Mouse (Mus musculus): Measurements from ENCODE around the gene Dlx4. TPM values are rescaled to one million over a fixed set of nuclear protein-coding genes. Genes with fewer than 3 reads are reported as not detected.

Dlx4 gene
- 0.07 TPM in 1 of 2 replicates, not detected in the other for total RNA-seq (2014; rRNA removed)
- polyA plus RNA-seq (2012; rRNA removed): 0.21 and 0.29 TPM in 2 replicates

DNA sequence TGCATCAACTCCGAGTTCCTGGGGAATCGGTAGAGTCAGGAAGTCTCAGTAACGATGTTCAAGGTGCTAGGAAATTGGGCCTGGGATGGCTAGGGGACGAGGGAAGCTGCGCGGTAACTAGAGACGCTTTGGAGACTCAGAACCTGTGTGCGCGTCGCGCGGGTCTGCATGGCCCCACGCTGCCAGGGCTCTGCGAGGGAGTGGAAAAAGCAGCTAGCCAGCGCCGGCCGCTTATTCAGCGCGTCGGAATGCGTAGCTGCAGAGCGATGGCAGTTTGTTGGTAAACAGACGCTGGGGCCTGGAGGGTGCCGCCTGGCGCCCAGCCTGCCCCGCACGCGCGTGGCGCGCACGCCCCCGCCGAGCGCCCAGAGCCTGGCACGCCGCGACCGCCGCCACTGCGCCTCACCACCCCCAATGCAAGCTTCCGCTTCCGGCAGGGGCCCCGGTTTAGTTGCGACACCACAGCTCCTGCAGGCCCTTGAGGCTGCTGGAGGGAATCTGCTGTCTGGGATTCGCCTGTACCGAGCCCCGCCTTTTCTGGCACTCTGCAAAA, at the start of gene Dlx4:
TSS of gene Dlx4 (minus strand) at position 413 of the 553 bp plus-strand sequence.
- Histone ChIP-seq H3K9ac (ENCODE audit: low read depth, low read length) (peak within 1 kb of the TSS; percentile 46), H3K79me2 (ENCODE audit: control insufficient read depth, insufficient read depth, low read length) (no peaks in the 10 kb centered on the region), H3K27ac (replicated peaks; ENCODE audit: insufficient read depth, low read depth, low read length) (no peak within 1 kb of the TSS), H3K36me3 (ENCODE audit: control insufficient read depth, insufficient read depth, low read length) (no peaks in the 10 kb centered on the region), H3K4me1 (ENCODE audit: control insufficient read depth, insufficient read depth, low read length) (peaks cover 6% of the 10 kb centered on the region), H3K4me3 (ENCODE audit: insufficient read depth, low read depth, low read length) (peak within 1 kb of the TSS; percentile 54; the same call in 1 of the 2 replicates), H3K27me3 (ENCODE audit: control insufficient read depth, insufficient read depth, low read length) (peaks cover 60% of the 10 kb centered on the region)
- peak; percentile 33 for DNase-seq (ENCODE audit: extremely low read depth, low read depth, low spot score)
- 2% methylated on average over 48 of the region's 48 CpGs for WGBS
- TF ChIP-seq POLR2A (IDR thresholded peaks at IDR 0.05; ENCODE audit: extremely low read depth, insufficient read depth, low read length) (no peak), CTCF (IDR thresholded peaks at IDR 0.05; ENCODE audit: low read depth, low read length) (no peak)

DNA sequence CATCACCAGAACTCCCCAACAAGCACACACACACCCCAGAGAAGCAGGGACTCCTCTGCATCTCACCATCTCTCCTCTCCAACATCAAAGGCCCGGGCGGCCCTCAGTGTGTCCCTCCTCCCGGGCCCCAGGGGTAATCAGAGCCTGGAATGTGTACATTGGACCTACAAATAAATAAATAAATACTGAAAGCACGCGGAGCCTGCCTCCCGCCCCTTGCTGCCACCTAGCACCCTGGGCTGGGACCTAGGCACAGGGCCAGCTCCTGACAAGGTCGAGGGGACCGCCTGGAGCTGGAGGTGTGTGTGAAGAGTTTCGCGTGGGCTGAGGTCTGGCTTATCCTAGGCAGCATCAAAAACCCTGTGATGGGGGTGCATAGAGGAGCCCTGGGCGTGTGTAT, 43.8 kb upstream of the Dlx4 start:
- Histone ChIP-seq H3K9ac (ENCODE audit: low read depth, low read length) (no peak overlapping the region), H3K27me3 (ENCODE audit: control insufficient read depth, insufficient read depth, low read length) (no peaks in the 10 kb centered on the region), H3K36me3 (ENCODE audit: control insufficient read depth, insufficient read depth, low read length) (no peaks in the 10 kb centered on the region), H3K4me1 (ENCODE audit: control insufficient read depth, insufficient read depth, low read length) (no peaks in the 10 kb centered on the region), H3K79me2 (ENCODE audit: control insufficient read depth, insufficient read depth, low read length) (no peaks in the 10 kb centered on the region), H3K4me3 (ENCODE audit: insufficient read depth, low read depth, low read length) (no peak overlapping the region), H3K27ac (replicated peaks; ENCODE audit: insufficient read depth, low read depth, low read length) (no peak overlapping the region)
- 18% methylated on average over 11 of the region's 11 CpGs for WGBS
- TF ChIP-seq CTCF (IDR thresholded peaks at IDR 0.05; ENCODE audit: low read depth, low read length) (no peak), POLR2A (IDR thresholded peaks at IDR 0.05; ENCODE audit: extremely low read depth, insufficient read depth, low read length) (no peak)
- DNase-seq (ENCODE audit: extremely low read depth, low read depth, low spot score): no peak

DNA sequence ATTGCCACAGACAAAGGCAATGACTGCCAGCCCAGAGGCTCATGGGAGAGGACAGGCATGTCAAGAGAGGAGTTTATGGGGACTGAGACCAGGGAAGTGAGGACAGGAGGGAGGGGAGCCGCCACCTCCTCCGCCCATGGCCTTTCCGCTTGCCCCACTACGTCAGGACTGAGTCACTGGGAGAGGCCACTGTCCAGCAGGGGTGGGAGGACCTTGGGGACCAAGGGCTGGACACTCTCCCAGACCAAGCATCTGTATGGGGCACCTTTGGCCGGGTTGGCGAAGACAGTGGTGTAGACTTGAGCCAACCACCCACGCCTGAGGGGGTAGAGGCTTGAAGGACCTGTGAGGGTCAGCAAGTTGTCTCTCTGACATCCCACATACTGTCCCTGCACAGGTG, 40.8 kb upstream of the Dlx4 start:
- WGBS: 87% methylated on average over 7 of the region's 7 CpGs
- Histone ChIP-seq H3K79me2 (ENCODE audit: control insufficient read depth, insufficient read depth, low read length) (no peaks in the 10 kb centered on the region), H3K36me3 (ENCODE audit: control insufficient read depth, insufficient read depth, low read length) (no peaks in the 10 kb centered on the region), H3K4me1 (ENCODE audit: control insufficient read depth, insufficient read depth, low read length) (no peaks in the 10 kb centered on the region), H3K9ac (ENCODE audit: low read depth, low read length) (no peak overlapping the region), H3K4me3 (ENCODE audit: insufficient read depth, low read depth, low read length) (no peak overlapping the region), H3K27me3 (ENCODE audit: control insufficient read depth, insufficient read depth, low read length) (no peaks in the 10 kb centered on the region), H3K27ac (replicated peaks; ENCODE audit: insufficient read depth, low read depth, low read length) (no peak overlapping the region)
- no peak for DNase-seq (ENCODE audit: extremely low read depth, low read depth, low spot score)
- TF ChIP-seq CTCF (IDR thresholded peaks at IDR 0.05; ENCODE audit: low read depth, low read length): no peak
- no peak for TF ChIP-seq POLR2A (IDR thresholded peaks at IDR 0.05; ENCODE audit: extremely low read depth, insufficient read depth, low read length)

DNA sequence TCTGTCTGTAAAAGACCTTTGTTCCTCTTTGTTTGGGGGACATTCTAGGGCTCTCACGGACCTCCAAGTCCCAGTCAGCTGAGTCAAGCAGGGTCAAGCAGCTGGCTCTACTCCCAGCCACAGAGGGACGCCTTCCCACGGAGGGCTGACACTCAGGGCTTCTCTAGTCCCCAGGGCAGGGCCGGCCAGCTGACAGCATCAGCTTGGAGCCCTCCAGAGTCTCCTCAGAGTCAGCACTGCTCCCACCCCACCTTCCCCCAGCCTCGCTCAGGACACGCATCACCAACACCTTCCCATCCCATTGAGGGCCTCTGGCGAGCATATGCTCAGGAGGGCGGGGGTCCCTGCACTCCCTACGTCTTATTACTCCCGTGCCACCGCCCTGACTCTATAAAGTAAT, 39.6 kb upstream of the Dlx4 start:
- H3K27me3 ChIP-seq (ENCODE audit: control insufficient read depth, insufficient read depth, low read length): no peaks in the 10 kb centered on the region
- no peaks in the 10 kb centered on the region for H3K79me2 ChIP-seq (ENCODE audit: control insufficient read depth, insufficient read depth, low read length)
- H3K9ac ChIP-seq (ENCODE audit: low read depth, low read length): no peak overlapping the region
- TF ChIP-seq CTCF (IDR thresholded peaks at IDR 0.05; ENCODE audit: low read depth, low read length) (no peak), POLR2A (IDR thresholded peaks at IDR 0.05; ENCODE audit: extremely low read depth, insufficient read depth, low read length) (no peak)
- no peak for DNase-seq (ENCODE audit: extremely low read depth, low read depth, low spot score)
- 69% methylated on average over 11 of the region's 11 CpGs for WGBS
- H3K4me3 ChIP-seq (ENCODE audit: insufficient read depth, low read depth, low read length): no peak overlapping the region
- no peaks in the 10 kb centered on the region for H3K36me3 ChIP-seq (ENCODE audit: control insufficient read depth, insufficient read depth, low read length)
- H3K27ac ChIP-seq (replicated peaks; ENCODE audit: insufficient read depth, low read depth, low read length): no peak overlapping the region
- no peaks in the 10 kb centered on the region for H3K4me1 ChIP-seq (ENCODE audit: control insufficient read depth, insufficient read depth, low read length)

DNA sequence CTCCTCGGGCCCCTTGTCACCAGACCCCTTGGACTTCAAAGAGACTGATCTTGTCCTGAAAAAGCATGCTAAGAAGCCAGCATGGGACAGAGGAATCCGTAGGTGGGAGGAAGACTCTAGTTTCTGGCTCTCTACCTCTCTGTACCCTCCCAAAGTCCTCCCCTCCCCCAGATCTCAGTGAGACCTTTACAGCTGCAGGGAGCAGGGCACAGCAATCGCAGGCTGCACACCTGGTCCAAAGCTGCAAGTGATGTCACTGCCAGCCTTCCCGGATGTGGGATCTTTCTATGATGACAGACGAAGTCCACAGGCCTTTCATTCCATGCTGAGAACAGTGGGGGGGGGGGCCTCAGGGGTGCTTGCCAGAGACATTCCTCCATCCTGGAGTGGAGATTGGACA, 38.5 kb upstream of the Dlx4 start:
- H3K4me3 ChIP-seq (ENCODE audit: insufficient read depth, low read depth, low read length): no peak overlapping the region
- no peaks in the 10 kb centered on the region for H3K79me2 ChIP-seq (ENCODE audit: control insufficient read depth, insufficient read depth, low read length)
- DNase-seq (ENCODE audit: extremely low read depth, low read depth, low spot score): no peak
- no peak overlapping the region for H3K9ac ChIP-seq (ENCODE audit: low read depth, low read length)
- no peak for TF ChIP-seq CTCF (IDR thresholded peaks at IDR 0.05; ENCODE audit: low read depth, low read length)
- no peak for TF ChIP-seq POLR2A (IDR thresholded peaks at IDR 0.05; ENCODE audit: extremely low read depth, insufficient read depth, low read length)
- H3K27ac ChIP-seq (replicated peaks; ENCODE audit: insufficient read depth, low read depth, low read length): no peak overlapping the region
- 0 out of 2 replicates have a peak, but pooled peaks cover 2% of the 10 kb centered on the region for H3K4me1 ChIP-seq (ENCODE audit: control insufficient read depth, insufficient read depth, low read length)
- H3K36me3 ChIP-seq (ENCODE audit: control insufficient read depth, insufficient read depth, low read length): no peaks in the 10 kb centered on the region
- 59% methylated on average over 5 of the region's 5 CpGs for WGBS
- no peaks in the 10 kb centered on the region for H3K27me3 ChIP-seq (ENCODE audit: control insufficient read depth, insufficient read depth, low read length)

DNA sequence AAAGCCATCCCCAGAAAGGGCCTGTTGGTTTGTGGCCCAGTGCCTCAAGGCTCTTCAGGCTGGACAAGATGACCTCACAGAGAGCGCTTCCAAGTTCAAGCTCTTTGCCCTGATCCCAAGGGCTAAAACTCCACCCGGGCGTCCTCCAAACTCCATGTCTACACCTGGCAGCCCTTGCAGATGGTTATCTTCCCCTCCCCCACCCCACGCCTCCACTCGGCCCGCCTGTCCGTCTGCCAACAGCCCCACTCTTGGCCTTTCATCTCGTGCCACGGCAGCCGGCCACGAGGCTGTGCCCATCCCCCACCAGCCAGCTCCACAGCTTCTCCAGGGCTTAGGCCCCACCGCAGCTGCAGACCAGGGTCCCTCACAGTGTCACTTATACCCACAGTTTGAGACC, 33.2 kb upstream of the Dlx4 start:
- Histone ChIP-seq H3K9ac (ENCODE audit: low read depth, low read length) (no peak overlapping the region), H3K36me3 (ENCODE audit: control insufficient read depth, insufficient read depth, low read length) (no peaks in the 10 kb centered on the region), H3K79me2 (ENCODE audit: control insufficient read depth, insufficient read depth, low read length) (no peaks in the 10 kb centered on the region), H3K27ac (replicated peaks; ENCODE audit: insufficient read depth, low read depth, low read length) (no peak overlapping the region), H3K27me3 (ENCODE audit: control insufficient read depth, insufficient read depth, low read length) (no peaks in the 10 kb centered on the region), H3K4me1 (ENCODE audit: control insufficient read depth, insufficient read depth, low read length) (0 out of 2 replicates have a peak, but pooled peaks cover 2% of the 10 kb centered on the region), H3K4me3 (ENCODE audit: insufficient read depth, low read depth, low read length) (no peak overlapping the region)
- peak; percentile 86 for DNase-seq (ENCODE audit: extremely low read depth, low read depth, low spot score)
- no peak for TF ChIP-seq POLR2A (IDR thresholded peaks at IDR 0.05; ENCODE audit: extremely low read depth, insufficient read depth, low read length)
- no peak for TF ChIP-seq CTCF (IDR thresholded peaks at IDR 0.05; ENCODE audit: low read depth, low read length)
- WGBS: 18% methylated on average over 12 of the region's 12 CpGs
